Mouse (Mus musculus) G1E (cell line): ENCODE data around the gene Cdc20.

Experiments used
- CTCF ChIP-seq: IDR thresholded peaks from 2 replicates; pipeline ENCODE4 v1.5.1; 2012; ENCODE audit warnings: low read depth, low read length, inconsistent platforms, mixed read lengths
- GATA1 ChIP-seq: IDR thresholded peaks from 2 replicates; pipeline ENCODE4 v1.6.1; 2012; ENCODE audit warnings: borderline replicate concordance, low read length, inconsistent platforms, mixed read lengths
- GATA2 ChIP-seq: IDR thresholded peaks from 2 replicates; pipeline ENCODE4 v1.6.1; 2012; ENCODE audit warnings: low read depth, low read length, inconsistent platforms, borderline replicate concordance
- TAL1 ChIP-seq: conservative IDR thresholded peaks from 2 replicates; pipeline ENCODE4 v1.6.1; 2012; ENCODE audit warnings: low read depth, low read length, inconsistent platforms, mixed read lengths

GRCm38 (mm10) chr4:118425374-118425773 is 11.8 kb downstream of the Cdc20 start:
- no peak for TF ChIP-seq CTCF
- TF ChIP-seq GATA1, result no peak
- TF ChIP-seq TAL1, result no peak
- no peak for TF ChIP-seq GATA2
